Mouse (Mus musculus): ENCODE measurements around the gene Pes1.
"Not testable (repeated sequence)": the region's sequence is repeated elsewhere in the genome, so short reads cannot be mapped to it uniquely, and the experiment has no call there.

Gene Pes1

GRCm38 (mm10) chr11:4005220-4005805 lies 41.5 kb downstream of the Pes1 start:
- DNase-seq (ENCODE audit: low spot score in 2 of 2) = no peak

- no peak for DNase-seq (ENCODE audit: low spot score in 2 of 2)
Measured at GRCm38 (mm10) chr11:4006462-4006861, 42.7 kb downstream of the Pes1 start.

- no peak for DNase-seq (ENCODE audit: low spot score in 2 of 2)
Measured at GRCm38 (mm10) chr11:4012616-4013015, 48.8 kb downstream of the Pes1 start.

GRCm38 (mm10) chr11:4015796-4016195 lies 52.0 kb downstream of the Pes1 start:
- not testable (repeated sequence) for DNase-seq (ENCODE audit: low spot score in 2 of 2)

GRCm38 (mm10) chr11:4022111-4022510 lies 58.3 kb downstream of the Pes1 start:
- not testable (repeated sequence) for DNase-seq (ENCODE audit: low spot score in 2 of 2)

GRCm38 (mm10) chr11:4023321-4023720 lies 59.5 kb downstream of the Pes1 start:
- DNase-seq (ENCODE audit: low spot score in 2 of 2) = no peak

GRCm38 (mm10) chr11:4027066-4027465 lies 63.3 kb downstream of the Pes1 start:
- DNase-seq (ENCODE audit: low spot score in 2 of 2) = no peak

GRCm38 (mm10) chr11:4027561-4028334 lies 64.0 kb downstream of the Pes1 start:
- peak; percentile 44 to 58 for DNase-seq (ENCODE audit: low spot score in 2 of 2)

- no peak for DNase-seq (ENCODE audit: low spot score in 2 of 2)
Measured at GRCm38 (mm10) chr11:4029343-4029742, 65.6 kb downstream of the Pes1 start.
